Mouse (Mus musculus) bone marrow macrophage, adult 2 months (primary cell): ENCODE results near the gene Trp53.

ENCODE experiments used
- CTCF ChIP-seq: IDR thresholded peaks from 2 replicates; pipeline ENCODE4 v1.5.1; 2012; ENCODE audit warnings: low read depth, mild to moderate bottlenecking, low read length, moderate library complexity
- POLR2A ChIP-seq: IDR thresholded peaks from 2 replicates; pipeline ENCODE4 v1.6.1; 2012; ENCODE audit warnings: mild to moderate bottlenecking, low read depth, low read length, borderline replicate concordance

- TF ChIP-seq POLR2A (no peak), CTCF (no peak)
Observed at GRCm38 (mm10) chr11:69581814-69582213, 1.7 kb downstream of the Trp53 start.
